Mouse (Mus musculus): ENCODE data around the gene Eif4e3.

Gene Eif4e3

GRCm38 (mm10) chr6:99577040-99577439 is 89.5 kb downstream of the Eif4e3 start:
- no peak for DNase-seq (ENCODE audit: extremely low read depth, low read depth, low spot score)

GRCm38 (mm10) chr6:99575633-99576032 is 90.9 kb downstream of the Eif4e3 start:
- no peak for DNase-seq (ENCODE audit: extremely low read depth, low read depth, low spot score)

All from fat pad, adult 2 months (tissue).